Mouse (Mus musculus) B cell, adult 2 months (primary cell): Measurements from ENCODE around the gene Actr3b.
"Not testable (repeated sequence)": the region's sequence is repeated elsewhere in the genome, so short reads cannot be mapped to it uniquely, and the experiment has no call there.

Source experiments
- DNase-seq, 2 experiments: peaks; one replicate each; pipeline ENCODE4 v3.0.0; 2022

Actr3b gene

DNA sequence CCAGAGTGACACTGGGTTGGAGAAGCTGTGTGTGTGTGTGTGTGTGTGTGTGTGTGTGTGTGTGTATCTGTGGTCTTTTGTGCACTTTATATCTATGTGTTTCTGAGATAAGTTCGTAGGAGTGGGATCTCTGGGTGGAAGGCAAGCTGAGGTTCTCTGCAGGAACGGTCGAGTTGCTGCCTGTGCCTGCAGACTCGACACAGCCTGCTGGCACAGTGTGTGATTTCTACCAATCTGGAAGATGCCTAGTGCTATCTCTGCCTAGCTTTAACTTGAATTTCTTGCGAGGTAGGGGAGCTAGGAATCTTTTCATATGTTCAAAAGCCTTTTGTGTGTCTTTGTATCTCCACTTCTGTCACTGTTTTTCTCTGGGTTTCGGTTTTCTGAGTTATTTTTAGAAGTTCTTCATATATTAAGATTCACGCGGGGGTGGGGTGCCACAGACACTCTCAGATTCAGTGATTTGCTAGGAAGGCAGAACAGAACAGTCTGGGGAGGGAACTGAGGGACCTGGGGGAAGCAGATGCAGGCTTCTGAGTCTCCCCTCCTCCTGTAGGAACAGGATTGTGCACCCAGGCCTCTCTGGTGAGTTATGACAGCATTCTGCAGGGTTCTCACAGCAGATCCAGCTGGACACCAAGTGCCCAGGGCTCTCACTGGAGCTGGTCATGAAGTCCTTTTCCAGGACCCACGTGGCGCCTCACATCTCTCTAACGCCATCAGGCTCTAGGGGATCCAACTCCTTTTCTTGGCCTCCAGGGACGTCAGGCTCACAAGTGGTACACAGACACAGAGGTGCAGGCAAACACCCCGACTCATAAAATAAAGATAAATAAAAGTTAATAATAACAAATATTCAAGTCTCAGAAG lies 14.4 kb downstream of the Actr3b start:
- DNase-seq, result peak; percentile 3 to 5

DNA sequence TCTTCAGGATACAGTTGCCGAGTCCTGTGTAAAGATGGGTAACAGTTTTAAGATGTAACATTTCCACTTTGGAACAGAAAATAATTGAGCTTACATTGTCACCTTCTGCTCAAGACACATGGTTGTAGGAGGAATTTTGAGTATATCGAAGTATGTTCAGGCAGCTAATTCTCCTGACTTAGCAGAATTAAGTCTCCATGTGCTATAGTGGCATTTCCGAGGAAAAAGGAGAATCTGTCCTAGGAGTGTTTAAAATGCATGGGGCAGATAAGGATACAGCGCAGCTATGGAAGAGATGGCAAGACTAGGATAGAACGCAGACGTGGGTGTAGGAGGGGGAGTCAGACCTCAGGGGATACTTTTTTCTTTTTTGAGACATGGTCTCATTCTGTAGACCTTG lies 31.8 kb downstream of the Actr3b start:
- no peak for DNase-seq

DNA sequence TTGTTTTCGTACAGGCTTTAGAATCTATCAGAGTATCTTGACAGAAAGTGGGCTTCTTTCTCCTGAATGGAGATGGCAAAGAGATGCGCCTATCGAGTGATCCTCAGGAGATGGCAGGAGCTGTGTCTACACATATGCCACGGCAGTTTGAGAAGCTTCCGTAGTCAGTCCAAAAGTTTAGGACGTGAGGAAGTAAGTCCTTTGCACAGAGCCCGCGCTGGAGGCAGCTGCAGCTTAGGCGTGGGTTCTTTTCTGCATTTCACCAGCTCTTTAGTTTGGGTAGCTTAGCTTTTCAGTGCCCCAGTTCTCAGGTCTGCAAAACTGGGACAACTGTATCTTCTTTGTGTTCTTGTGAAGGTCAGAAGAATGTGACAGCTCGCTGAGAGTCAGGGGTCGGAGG lies 38.0 kb downstream of the Actr3b start:
- no peak for DNase-seq

DNA sequence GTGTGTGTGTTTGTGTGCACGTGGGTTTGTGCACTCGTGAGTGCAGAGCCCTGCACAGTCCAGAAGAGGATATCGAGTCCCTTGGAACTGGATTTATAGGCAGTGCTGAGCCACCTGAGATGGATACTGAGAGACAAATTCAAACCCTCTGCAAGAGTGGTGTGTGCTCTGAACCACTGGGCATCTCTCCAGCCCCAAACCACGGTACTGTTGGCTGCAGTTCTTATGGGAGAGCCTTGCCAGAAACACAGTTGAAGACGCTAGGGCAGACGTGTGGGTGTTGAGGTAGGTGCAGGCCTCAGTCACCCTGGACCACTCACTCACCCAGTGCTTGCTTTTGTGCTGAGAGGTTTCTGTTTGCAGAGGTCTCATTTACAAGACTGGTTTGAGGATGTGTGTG lies 41.1 kb downstream of the Actr3b start:
- no peak for DNase-seq

DNA sequence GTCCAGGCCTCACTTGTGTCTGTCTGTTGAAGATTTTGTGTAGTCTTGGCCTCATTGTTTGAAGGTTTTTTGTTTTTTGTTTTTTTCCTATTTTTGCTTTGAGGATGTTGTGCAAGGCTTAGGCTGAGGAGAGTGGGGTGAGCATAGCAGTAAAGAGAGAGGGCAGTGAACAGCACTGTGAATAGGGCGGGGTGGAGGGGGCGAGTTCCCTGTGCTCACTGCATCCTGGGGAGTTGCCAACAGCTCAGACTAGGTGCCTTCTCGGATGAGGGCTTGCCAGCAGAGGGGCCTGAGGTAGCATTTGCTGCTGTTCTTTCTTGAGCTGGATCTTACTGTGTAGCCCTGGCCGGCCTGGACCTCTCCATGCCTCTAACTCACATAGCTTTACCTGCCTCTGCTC lies 41.9 kb downstream of the Actr3b start:
- no peak for DNase-seq

DNA sequence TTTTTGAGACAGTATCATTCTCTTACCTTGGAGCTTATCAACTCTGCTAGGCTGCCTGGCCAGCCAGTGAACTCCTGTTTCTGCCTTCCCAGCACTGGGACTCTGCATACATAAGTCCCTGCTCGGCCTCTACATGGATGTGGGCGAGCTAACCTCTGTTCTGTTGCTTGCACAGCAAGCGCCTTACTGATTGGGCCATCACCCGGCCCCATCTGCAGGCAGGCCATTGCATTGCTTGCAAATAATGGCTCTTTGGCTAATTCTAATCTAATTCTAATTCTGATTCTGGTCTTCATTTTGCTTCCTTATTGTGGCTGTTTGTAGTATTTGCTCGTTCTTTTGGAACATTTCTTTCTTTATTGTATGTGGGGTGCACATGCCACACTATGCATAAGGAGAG lies 44.8 kb downstream of the Actr3b start:
- DNase-seq, result no peak

DNA sequence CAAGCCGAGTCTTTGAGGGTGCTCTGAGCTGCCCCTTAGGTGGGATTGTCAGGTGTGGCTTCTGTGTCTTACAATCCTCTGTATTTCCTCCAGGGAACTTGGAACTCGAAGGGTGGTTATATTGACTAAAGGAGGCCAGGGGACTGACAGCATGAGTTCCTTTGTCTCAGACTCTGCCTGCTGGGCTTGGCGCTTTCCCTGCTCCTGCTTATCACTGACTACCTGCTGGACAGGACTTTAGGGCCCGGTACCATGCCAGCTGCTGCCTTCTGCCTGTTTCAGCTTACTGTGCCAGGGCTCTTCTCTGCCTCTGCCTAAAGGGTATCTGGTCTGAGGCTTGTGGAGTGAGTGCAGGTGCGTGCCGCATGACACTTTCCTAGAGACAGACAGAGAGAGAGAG lies 53.1 kb downstream of the Actr3b start:
- DNase-seq, result no peak

DNA sequence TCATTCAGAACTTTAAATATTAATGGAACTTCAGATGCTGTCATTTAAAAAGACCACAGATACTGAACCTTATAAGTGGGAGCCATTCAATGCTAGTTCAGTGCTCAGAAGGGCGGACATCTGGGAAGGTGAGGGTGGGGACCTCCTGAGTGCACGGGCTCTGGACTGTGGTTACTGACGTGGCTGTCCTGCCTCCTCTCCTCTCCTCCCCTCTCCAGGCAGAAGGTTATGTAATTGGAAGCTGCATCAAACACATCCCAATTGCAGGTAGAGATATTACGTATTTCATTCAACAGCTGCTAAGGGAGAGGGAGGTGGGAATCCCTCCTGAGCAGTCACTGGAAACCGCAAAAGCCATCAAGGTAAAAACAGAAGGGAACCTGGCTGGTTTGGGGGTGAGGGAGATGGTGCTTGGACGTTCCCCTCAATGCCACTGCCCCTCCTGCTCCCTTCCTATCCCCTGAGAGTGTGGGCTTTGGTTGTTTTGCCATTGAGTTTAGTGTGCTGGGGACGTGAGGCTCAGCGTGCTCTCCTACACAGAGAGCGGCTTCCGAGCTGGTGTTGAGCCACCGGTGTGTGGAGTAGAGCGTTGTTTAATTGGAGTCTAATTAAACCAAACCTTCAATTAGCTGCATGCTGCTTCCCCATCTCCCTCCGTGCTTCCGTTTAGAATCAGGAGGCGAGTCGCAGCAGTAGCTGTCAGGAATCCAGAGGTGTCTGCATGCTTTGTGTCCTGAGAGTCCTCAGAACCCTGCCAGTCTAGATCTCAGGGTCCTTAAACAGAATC lies 69.7 kb downstream of the Actr3b start:
- DNase-seq, result no peak

DNA sequence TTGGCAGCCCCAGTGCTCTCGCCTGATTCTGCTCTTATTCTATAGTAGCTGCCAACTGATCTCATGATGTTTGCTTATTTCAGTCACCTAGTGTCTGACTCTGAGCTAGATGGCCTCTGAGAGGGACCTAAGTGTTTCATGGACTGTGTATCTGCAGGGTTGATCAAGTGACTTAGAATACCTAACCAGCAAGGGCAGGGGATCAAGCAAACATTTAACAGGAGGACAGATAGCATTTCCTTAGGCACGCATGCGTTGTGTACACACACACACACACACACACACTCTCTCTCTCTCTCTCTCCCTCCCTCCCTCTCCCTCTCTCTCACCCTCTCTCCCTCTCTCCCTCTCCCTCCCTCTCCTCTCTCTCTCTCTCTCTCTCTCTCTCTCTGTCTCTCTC lies 71.0 kb downstream of the Actr3b start:
- no peak for DNase-seq

DNA sequence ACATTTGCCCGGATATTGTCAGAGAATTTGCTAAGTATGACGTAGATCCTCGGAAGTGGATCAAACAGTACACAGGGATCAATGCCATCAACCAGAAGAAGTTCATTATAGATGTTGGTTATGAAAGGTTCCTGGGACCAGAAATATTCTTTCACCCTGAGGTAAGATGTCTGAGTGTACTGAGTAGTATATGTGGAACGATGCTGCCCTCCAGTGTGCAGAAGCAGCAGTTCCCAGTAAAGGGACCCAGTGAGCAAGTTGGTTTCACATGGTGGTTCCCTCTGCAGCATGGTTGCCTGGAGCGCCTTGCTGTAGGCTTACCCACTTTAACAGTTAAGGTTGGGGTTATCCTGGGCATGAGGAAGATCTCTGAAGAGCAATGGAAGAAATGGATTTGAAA lies 71.8 kb downstream of the Actr3b start:
- peak; percentile 46 to 50 for DNase-seq

DNA sequence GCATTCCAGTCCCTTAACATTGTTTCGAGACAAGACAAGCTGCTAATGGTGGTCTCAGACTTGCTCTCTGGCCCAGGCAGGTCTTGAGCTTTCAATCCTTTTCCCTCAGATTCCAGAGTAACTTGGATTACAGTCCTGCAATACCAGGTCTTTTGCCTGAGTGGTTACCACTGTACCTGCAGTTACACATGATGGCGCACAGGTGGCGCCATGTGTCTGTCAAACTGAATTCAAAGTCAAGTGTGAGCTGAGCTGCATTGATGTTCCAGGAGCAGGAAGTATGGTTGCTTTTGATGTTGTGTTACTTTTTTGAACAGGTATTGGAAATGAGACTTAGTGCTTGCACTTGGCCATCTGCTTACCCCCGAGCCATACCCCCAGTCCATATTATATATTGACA lies 79.6 kb downstream of the Actr3b start:
- DNase-seq, result peak; percentile 31 to 43

DNA sequence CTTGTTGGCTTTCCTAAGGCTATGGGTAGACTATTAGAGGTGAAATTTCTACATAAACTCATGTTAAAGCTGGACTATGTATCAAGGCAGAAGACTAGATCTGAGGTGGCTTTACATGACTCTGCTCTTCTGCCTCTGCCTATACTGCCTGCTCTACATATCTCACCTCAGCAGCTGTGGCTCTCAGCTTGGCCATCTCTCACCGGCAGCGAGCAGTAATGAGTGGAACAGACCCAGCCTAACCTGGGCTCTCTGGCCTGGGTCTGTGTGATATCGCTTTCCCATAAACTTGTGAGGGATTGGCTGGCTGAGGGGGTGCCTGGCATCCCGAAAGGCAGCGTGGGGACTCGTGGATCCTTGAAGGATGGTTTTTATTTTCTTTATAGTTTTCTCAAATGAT lies 86.8 kb downstream of the Actr3b start:
- no peak for DNase-seq

DNA sequence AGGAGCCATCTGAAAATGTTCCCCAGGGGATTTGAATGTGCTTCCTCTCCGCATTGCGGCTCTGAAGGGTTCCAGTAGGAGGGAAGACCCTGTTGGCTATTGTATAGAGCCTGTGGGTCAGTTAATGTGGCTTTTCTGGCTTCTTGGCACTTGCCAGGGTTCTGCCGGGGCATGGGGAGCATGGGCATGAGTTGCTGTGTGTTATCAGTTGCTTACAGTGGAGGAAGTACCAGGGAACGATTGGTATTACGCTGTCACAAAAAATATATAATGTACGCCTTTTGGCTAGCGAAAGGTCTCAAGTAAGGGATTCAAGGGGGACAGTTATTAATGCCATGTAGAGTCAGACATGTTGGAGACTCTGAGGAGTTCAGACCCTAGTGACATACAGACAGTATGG lies 87.4 kb downstream of the Actr3b start:
- no peak for DNase-seq

DNA sequence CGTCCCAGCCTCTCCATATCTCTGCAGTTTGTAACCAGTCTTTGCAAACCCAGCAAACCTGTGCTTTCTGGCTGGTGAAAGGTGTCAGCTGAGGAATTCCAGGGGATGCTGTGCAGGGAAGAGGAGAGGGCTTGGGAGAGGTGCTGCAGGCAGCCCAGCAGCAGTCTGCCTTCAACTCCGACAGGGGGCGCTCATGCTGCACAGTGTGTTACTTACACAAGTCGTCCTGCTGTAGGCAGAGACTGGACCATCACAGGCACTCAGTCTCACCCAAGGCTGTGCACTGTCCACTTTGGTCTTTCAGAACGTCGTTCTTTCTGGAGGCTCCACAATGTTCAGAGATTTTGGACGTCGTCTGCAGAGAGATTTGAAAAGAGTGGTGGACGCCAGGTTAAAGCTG lies 88.3 kb downstream of the Actr3b start:
- DNase-seq, result no peak

DNA sequence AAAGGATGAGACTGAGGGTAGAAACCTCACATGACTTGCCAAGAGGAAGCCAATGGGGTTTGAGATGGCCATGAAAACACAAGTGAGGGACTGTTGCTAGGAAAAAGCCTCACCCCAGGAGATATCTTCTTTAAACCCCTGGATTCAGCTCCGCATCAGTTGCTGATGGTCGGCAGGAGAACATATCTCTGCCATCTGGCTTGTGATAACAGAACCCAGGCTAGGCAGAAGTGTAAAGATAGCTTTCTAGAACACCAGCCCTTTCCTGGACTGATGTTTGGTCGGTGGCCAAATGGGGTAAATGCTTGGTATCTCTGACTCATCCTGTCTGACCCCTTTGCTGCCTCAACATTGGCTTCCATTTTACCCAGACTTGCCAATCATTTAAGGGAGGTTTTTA lies 106.4 kb downstream of the Actr3b start:
- no peak for DNase-seq

DNA sequence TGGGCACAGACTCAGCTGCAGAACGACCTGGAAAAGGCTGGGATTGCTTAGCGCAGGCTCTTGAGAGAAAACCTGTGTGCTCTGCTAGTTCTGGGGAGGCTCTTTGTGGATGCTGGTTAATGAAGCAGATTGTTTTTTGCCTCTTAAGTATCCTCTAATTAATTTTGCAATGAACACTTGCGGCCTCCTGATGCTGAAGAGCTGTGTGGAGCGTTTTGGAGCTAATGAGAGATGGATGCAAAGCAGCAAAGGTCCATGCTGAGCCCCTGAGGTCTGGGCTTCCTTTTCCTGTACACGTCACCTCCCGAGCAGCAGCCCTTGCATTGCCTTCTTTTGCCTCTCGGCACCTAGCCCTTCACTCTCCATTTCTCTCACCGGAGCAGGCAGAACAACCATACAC lies 110.1 kb downstream of the Actr3b start:
- DNase-seq, result no peak

DNA sequence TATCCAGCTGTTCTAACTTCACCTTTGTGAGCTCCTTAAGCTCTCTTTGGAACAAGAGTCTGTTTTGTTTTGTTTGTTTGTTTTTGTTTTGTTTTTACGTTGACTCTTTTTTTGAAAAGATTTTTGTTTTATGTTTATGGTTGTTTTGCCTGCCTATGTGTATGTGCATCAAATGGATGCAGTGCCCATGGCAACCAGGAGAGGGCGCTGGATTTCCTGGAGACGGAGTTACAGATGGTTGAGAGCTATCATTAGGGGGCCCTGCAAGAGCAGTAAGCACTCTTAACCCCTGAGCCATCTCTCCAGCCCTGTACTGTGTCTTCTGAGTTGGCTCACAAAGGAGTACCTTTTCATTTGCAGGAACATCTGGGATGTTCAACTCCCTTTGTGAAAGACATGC lies 110.8 kb downstream of the Actr3b start:
- no peak for DNase-seq

DNA sequence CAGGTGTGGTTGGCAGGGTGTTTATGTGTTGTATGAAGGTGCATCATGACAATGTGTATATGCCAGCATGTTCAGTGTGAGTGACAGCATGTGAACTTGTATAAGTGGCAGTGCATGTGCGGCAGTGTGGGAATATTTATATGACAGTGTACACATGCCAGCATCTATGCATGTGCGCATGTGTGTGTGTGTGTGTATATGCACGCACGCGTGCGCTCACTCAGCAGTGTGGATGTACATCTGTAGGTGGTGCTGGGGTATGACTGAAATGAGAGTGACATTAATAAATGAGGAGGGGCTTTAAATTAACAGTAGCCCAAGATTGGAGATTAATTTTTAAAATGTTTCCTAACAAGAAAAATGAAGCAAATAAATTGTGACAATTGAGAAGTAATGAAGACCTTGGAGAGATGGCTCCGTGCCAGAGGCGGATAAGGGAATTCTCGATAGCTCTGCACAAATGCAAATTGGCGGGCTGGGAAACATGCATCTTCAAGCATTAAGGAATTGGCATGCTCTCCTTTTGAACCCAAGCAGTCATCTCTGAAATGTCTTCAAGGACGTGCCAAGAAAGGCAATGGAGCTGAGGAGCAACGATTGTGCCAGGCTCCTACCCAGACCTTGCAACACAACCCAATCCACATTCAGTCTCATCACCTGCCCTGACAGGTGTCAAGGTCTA lies 111.7 kb downstream of the Actr3b start:
- DNase-seq, result no peak

DNA sequence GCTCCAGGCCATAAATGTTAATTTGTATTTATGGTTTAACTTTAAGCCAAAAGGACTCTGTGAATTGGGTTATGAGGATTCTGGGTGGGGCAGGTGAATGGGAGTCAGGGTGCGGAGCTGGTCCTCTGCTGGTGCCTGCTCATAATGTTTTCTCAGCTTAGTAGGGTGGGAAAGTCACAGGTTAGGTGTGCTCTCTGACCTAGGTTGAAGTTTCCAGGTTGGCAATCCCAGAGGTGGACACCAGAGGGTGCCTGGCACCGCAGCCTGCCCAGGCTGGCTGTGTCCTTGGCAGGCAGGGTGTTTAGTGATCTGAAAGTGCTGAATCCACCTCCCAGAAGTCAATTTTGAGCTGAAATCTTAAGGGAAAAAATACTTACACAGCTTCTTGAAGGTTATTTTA lies 113.2 kb downstream of the Actr3b start:
- no peak for DNase-seq

DNA sequence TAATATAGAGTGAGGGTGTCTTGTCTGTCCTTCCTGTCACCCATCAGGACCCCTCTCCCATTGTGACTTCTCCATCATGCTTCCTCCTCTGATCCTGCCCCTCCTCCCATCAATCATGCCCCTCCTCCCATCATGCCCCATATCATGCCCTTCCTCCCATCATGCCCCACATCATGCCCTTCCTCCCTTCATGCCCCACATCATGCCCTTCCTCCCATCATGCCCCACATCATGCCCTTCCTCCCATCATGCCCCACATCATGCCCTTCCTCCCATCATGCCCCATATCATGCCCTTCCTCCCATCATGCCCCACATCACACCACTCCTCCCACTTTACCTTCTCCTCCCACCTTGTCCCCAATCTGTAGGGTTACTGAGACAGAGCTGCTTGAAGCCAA lies 116.1 kb downstream of the Actr3b start:
- DNase-seq, result not testable (repeated sequence)

DNA sequence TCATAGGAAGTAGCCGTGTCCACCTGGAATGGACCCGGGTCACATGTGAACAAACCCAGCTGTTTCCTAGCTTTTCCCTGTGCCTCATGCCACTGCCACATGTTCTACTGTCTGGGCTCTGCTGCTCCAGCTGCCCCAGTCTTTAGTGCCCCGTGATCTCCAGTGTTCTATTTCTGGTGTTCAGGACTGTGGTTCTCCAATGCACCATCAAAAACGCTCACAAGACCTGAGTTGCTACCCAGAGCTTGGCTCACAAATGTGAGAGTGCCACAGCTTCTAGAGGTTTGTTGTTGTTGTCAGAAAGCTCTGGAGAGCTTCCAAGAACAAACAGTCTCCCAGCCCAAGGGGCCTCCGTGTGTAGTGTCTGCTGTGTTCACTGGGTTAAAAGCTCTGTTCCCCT lies 117.5 kb downstream of the Actr3b start:
- DNase-seq, result no peak

DNA sequence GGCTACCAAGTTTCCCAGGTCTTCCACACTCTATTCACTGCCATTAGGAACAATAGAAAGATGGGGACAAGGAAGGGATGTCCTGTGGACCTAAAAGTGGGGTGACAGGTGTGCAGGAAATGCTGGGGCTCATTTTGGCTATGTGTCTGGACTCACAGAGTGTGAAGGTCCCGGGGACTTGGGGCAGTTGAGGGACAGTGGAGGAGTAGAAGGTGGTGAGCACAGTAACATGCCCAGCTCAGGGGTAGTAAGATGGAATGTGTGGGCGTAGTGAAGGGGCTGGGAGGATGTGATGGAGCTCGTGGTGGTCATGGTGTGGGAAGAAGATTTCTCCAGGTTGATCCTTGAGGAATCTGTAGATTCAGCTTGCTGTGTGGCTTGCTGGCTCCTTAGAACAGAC lies 118.2 kb downstream of the Actr3b start:
- DNase-seq, result no peak

DNA sequence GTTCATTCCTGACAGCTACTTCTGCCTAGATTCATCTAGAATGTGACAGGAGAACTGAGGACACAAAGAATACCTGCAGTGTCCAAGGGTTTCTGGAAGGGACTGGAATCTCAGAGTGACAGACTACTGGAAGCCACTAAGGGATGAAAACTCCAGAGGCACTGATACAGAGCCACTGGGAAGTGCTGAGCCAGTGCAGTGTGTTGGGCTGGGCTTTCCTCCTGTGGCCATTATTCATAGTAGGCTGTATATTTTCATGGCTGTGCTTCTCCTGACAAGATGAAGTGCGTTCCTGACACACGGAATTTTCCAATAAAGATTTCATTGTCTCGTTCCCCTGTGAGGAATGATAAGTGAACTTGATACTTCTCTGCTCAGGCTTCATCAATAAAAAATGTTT lies 126.9 kb downstream of the Actr3b start:
- DNase-seq, result no peak
